In the genomic region with DNA sequence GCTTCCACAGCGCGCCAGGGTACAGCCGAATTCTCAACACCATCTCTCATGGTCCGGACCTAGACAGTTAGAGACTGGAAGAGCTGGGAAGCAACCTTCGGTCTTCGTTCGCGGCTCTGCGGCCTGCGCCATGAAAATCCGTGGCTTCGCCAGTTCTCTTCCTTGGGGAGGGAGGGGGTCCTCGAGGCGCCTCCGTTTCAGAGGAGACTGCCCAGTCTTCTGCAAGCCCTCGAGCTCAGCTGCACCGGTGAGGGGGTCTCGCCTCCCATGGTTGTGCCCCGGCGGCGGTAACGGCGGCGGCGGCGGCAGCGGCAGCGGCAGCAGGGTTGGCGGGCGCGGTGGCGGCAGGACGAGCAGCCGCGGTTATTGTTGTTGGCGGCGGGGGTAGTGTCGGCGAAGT, we compare ENCODE assay signal across 10 mouse cellular contexts. TPM values are rescaled to one million over a fixed set of nuclear protein-coding genes. Genes with fewer than 3 reads are reported as not detected.
DNase-seq lines count a peak whose midpoint lies in the region; ATAC-seq and TF ChIP-seq lines count a peak whose summit lies in the region.
"Had no signal": no experiment of that assay in that cellular context is flagged by ENCODE, and none has a peak within 500 bp of the region (broad histone marks: within the 10 kb centered on the region; RNA-seq: fewer than 3 reads in every experiment).

No protein-coding gene starts in this region.

- 0 out of 2 replicates have a peak, but pooled peaks have one; percentile 11 for ATAC-seq in kidney, postnatal 0 days (replicated peaks; ENCODE audit: low FRiP score, low read depth)
- ATAC-seq in forebrain, postnatal 0 days = peak; percentile 37
- peak; percentile 38; the same call in 1 of the 2 replicates for ATAC-seq in midbrain, embryonic 12.5 days (ENCODE audit: low FRiP score, low read depth)

- no peaks in the 10 kb centered on the region for H3K27me3 ChIP-seq in kidney, postnatal 0 days (ENCODE audit: insufficient read depth, low read length)
- H3K27me3 ChIP-seq in embryonic facial prominence, embryonic 10.5 days (replicated peaks; ENCODE audit: low read depth, poor library complexity, severe bottlenecking) = peaks cover 39% of the 10 kb centered on the region
- no peaks in the 10 kb centered on the region for H3K27me3 ChIP-seq in forebrain, postnatal 0 days (ENCODE audit: insufficient read depth, low read length)
- peaks cover 21% of the 10 kb centered on the region for H3K27me3 ChIP-seq in midbrain, embryonic 12.5 days

- H3K36me3 ChIP-seq in kidney, postnatal 0 days (ENCODE audit: insufficient read depth, low read length) = no peaks in the 10 kb centered on the region
- H3K36me3 ChIP-seq in embryonic facial prominence, embryonic 10.5 days (replicated peaks) = no peaks in the 10 kb centered on the region
- no peaks in the 10 kb centered on the region for H3K36me3 ChIP-seq in forebrain, postnatal 0 days (ENCODE audit: insufficient read depth)
- no peaks in the 10 kb centered on the region for H3K36me3 ChIP-seq in midbrain, embryonic 12.5 days

- no peak overlapping the region for H3K27ac ChIP-seq in kidney, postnatal 0 days
- H3K27ac ChIP-seq in embryonic facial prominence, embryonic 10.5 days (replicated peaks) = no peak overlapping the region; the same call in 1 of the 2 replicates
- H3K27ac ChIP-seq in forebrain, postnatal 0 days (ENCODE audit: low read depth, low read length) = peak overlapping the region; percentile 79
- peak overlapping the region; percentile 77 for H3K27ac ChIP-seq in midbrain, embryonic 12.5 days (replicated peaks)
- no peak overlapping the region for H3K27ac ChIP-seq in gastrocnemius, adult 2 months

- H3K9me3 ChIP-seq in kidney, postnatal 0 days (replicated peaks; ENCODE audit: low read length) = no peaks in the 10 kb centered on the region
- H3K9me3 ChIP-seq in embryonic facial prominence, embryonic 10.5 days = no peaks in the 10 kb centered on the region
- no peaks in the 10 kb centered on the region for H3K9me3 ChIP-seq in forebrain, postnatal 0 days (ENCODE audit: low read length)
- no peaks in the 10 kb centered on the region for H3K9me3 ChIP-seq in midbrain, embryonic 12.5 days

- no peaks in the 10 kb centered on the region for H3K4me1 ChIP-seq in kidney, postnatal 0 days (replicated peaks; ENCODE audit: insufficient read depth, low read length)
- peaks cover 9% of the 10 kb centered on the region for H3K4me1 ChIP-seq in embryonic facial prominence, embryonic 10.5 days
- H3K4me1 ChIP-seq in forebrain, postnatal 0 days (ENCODE audit: insufficient read depth) = peaks cover 18% of the 10 kb centered on the region
- peaks cover 26% of the 10 kb centered on the region for H3K4me1 ChIP-seq in midbrain, embryonic 12.5 days

- H3K9ac ChIP-seq in kidney, postnatal 0 days (ENCODE audit: low read depth, low read length) = no peak overlapping the region
- peak overlapping the region; percentile 78 for H3K9ac ChIP-seq in forebrain, postnatal 0 days
- peak overlapping the region; percentile 66 for H3K9ac ChIP-seq in midbrain, embryonic 12.5 days (replicated peaks)

- no peak for TF ChIP-seq CTCF in kidney, postnatal 0 days (IDR thresholded peaks at IDR 0.05; ENCODE audit: low read depth)
- TF ChIP-seq CTCF in forebrain, postnatal 0 days (IDR thresholded peaks at IDR 0.05; ENCODE audit: low read depth) = no peak
- no peak for TF ChIP-seq CTCF in gastrocnemius, adult 2 months (IDR thresholded peaks at IDR 0.05)

- WGBS in kidney, postnatal 0 days = 5% methylated on average over 35 of the region's 39 CpGs
- WGBS in embryonic facial prominence, embryonic 10.5 days = 4% methylated on average over 39 of the region's 39 CpGs
- 3% methylated on average over 36 of the region's 39 CpGs for WGBS in forebrain, postnatal 0 days
- WGBS in midbrain, embryonic 12.5 days = 4% methylated on average over 37 of the region's 39 CpGs

- DNase-seq in kidney, postnatal 0 days (ENCODE audit: low spot score) = peak; percentile 0
- DNase-seq in kidney, postnatal 14 days = no peak
- no peak for DNase-seq in embryonic facial prominence, embryonic 10.5 days (ENCODE audit: low spot score)
- peak; percentile 60 for DNase-seq in forebrain, postnatal 0 days
- no peak for DNase-seq in gastrocnemius, adult 2 months
- DNase-seq in urinary bladder, adult 18-20 months (ENCODE audit: low spot score in 2 of 2) = no peak
- no peak for DNase-seq in gastrocnemius, postnatal 4 days (ENCODE audit: low spot score in 2 of 2)

- H3K4me2 ChIP-seq in kidney, postnatal 0 days (ENCODE audit: low read length) = peak overlapping the region; percentile 49
- peak overlapping the region; percentile 79 for H3K4me2 ChIP-seq in forebrain, postnatal 0 days (ENCODE audit: low read depth)
- H3K4me2 ChIP-seq in midbrain, embryonic 12.5 days (replicated peaks) = peak overlapping the region; percentile 66

- intact Hi-C loops in gastrocnemius, adult 2 months (cut with DNase I) = no loop called here

- H3K4me3 ChIP-seq in kidney, postnatal 0 days (replicated peaks; ENCODE audit: low read depth, low read length) = no peak overlapping the region
- peak overlapping the region; percentile 52 for H3K4me3 ChIP-seq in embryonic facial prominence, embryonic 10.5 days
- peak overlapping the region; percentile 66 for H3K4me3 ChIP-seq in forebrain, postnatal 0 days (ENCODE audit: low read depth, low read length)
- H3K4me3 ChIP-seq in midbrain, embryonic 12.5 days = peak overlapping the region; percentile 52
- no peak overlapping the region for H3K4me3 ChIP-seq in gastrocnemius, adult 2 months

RNA-seq across cellular contexts. Expression of gene Cacng2, which starts 0.6 kb away (rescaled TPM):
- polyA plus RNA-seq in kidney, postnatal 0 days (2015; fragmentation: Nextera tagmentation; extraction: Ambion mirVana) = not detected in 2 replicates
- 0.06 and 0.11 TPM in 2 replicates for polyA plus RNA-seq in embryonic facial prominence, embryonic 10.5 days (2016; fragmentation: Nextera tagmentation; extraction: Ambion mirVana)
- 9.8 and 13.6 TPM in 2 replicates for total RNA-seq in forebrain, postnatal 0 days (2014; rRNA removed)
- polyA plus RNA-seq in forebrain, postnatal 0 days (2015; fragmentation: Nextera tagmentation; extraction: Ambion mirVana) = 6.8 and 10.1 TPM in 2 replicates
- polyA plus RNA-seq in midbrain, embryonic 12.5 days (2016; fragmentation: Nextera tagmentation; extraction: Ambion mirVana) = 3.1 and 3.4 TPM in 2 replicates
- not detected for total RNA-seq in gastrocnemius, adult 2 months (2021)
- total RNA-seq in gastrocnemius, postnatal 4 days (2021) = under 1 TPM in 1 of 2 experiments, not detected in 1; 0.05 TPM
- total RNA-seq: monocyte, adult 5-6 weeks had no signal
- polyA plus RNA-seq: Patski had no signal

RNA-seq across cellular contexts. Expression of gene Ift27, which starts 54.7 kb away (rescaled TPM):
- polyA plus RNA-seq in kidney, postnatal 0 days (2015; fragmentation: Nextera tagmentation; extraction: Ambion mirVana) = 74.7 and 82.9 TPM in 2 replicates
- 136 and 141 TPM in 2 replicates for polyA plus RNA-seq in embryonic facial prominence, embryonic 10.5 days (2016; fragmentation: Nextera tagmentation; extraction: Ambion mirVana)
- total RNA-seq in forebrain, postnatal 0 days (2014; rRNA removed) = 41.2 and 43.1 TPM in 2 replicates
- 134 and 145 TPM in 2 replicates for polyA plus RNA-seq in forebrain, postnatal 0 days (2015; fragmentation: Nextera tagmentation; extraction: Ambion mirVana)
- 114 and 120 TPM in 2 replicates for polyA plus RNA-seq in midbrain, embryonic 12.5 days (2016; fragmentation: Nextera tagmentation; extraction: Ambion mirVana)
- total RNA-seq in gastrocnemius, adult 2 months (2021) = 10 to 100 TPM; 11.7 to 16.0 TPM
- total RNA-seq in gastrocnemius, postnatal 4 days (2021) = 10 to 100 TPM; 38.0 to 48.1 TPM

Comparison
In these comparisons a context has a peak if more than half of its experiments do, and no peak if none do; other contexts are left out.
1. DNase-seq: peak in kidney, postnatal 0 days (single experiment) and forebrain, postnatal 0 days (single experiment); none in kidney, postnatal 14 days (single experiment), embryonic facial prominence, embryonic 10.5 days (single experiment), gastrocnemius, adult 2 months (single experiment), urinary bladder, adult 18-20 months (0 of 2) and gastrocnemius, postnatal 4 days (0 of 2).
2. H3K27ac ChIP-seq: peak in forebrain, postnatal 0 days (single experiment) and midbrain, embryonic 12.5 days (single experiment); none in kidney, postnatal 0 days (single experiment), embryonic facial prominence, embryonic 10.5 days (single experiment) and gastrocnemius, adult 2 months (single experiment).
3. H3K4me3 ChIP-seq: peak in embryonic facial prominence, embryonic 10.5 days (single experiment), forebrain, postnatal 0 days (single experiment) and midbrain, embryonic 12.5 days (single experiment); none in kidney, postnatal 0 days (single experiment) and gastrocnemius, adult 2 months (single experiment).
4. Peak in every context shown above with its lines, with median percentiles within 50 percentile points of each other: ATAC-seq and H3K4me2 ChIP-seq.